Mouse (Mus musculus) thymus, adult 2 months (tissue): ENCODE results near the gene Cox10.

Source experiments
- CTCF ChIP-seq: fragments of 200-500 bp; IDR thresholded peaks from 2 replicates; pipeline ENCODE4 v1.5.1; 2012; ENCODE audit warnings: mild to moderate bottlenecking, control low read depth, low read length, moderate library complexity, borderline replicate concordance; ENCODE audit not compliant: control insufficient read depth, poor library complexity, insufficient read depth; ENCODE audit errors: extremely low read depth
- POLR2A ChIP-seq: fragments of 200-500 bp; IDR thresholded peaks from 2 replicates; pipeline ENCODE4 v1.6.1; 2012; ENCODE audit warnings: mild to moderate bottlenecking, low read length, control low read depth, moderate library complexity; ENCODE audit not compliant: control insufficient read depth, poor library complexity, insufficient read depth; ENCODE audit errors: extremely low read depth

- TF ChIP-seq POLR2A (no peak), CTCF (no peak)
These were observed 39.7 kb downstream of the Cox10 start for GRCm38 (mm10) chr11:64039600-64039999.
